Mouse (Mus musculus): Measurements from ENCODE around the gene St6galnac3. TPM values are rescaled to one million over a fixed set of nuclear protein-coding genes. Genes with fewer than 3 reads are reported as not detected.
A peak's percentile ranks its signal among the peaks of the same experiment; 100 is the strongest.

The St6galnac3 gene
- polyA plus RNA-seq (2015; fragmentation: Nextera tagmentation; extraction: Ambion mirVana) = 32.4 and 34.9 TPM in 2 replicates

- peak within 1 kb of the TSS; percentile 93 for H3K4me2 ChIP-seq (ENCODE audit: low read depth, low read length)
- H3K4me1 ChIP-seq (ENCODE audit: control insufficient read depth, insufficient read depth, low read length) = peaks cover 16% of the 10 kb centered on the region
- H3K9ac ChIP-seq (ENCODE audit: low read length) = peak within 1 kb of the TSS; percentile 82
- H3K4me3 ChIP-seq (replicated peaks; ENCODE audit: low read length) = peak within 1 kb of the TSS; percentile 80
- H3K27ac ChIP-seq (ENCODE audit: low read length) = peak within 1 kb of the TSS; percentile 61
- 2% methylated on average over 56 of the region's 56 CpGs for WGBS
- peak; percentile 98 for ATAC-seq (ENCODE audit: insufficient read depth, low FRiP score)
- no peaks in the 10 kb centered on the region for H3K27me3 ChIP-seq (ENCODE audit: control insufficient read depth, insufficient read depth, low read length)
- H3K36me3 ChIP-seq (ENCODE audit: control insufficient read depth, insufficient read depth, low read length) = no peaks in the 10 kb centered on the region
- H3K9me3 ChIP-seq (replicated peaks; ENCODE audit: control insufficient read depth, low read length) = no peaks in the 10 kb centered on the region
These were observed at the start of gene St6galnac3 for GRCm38 (mm10) chr3:153724701-153725668. St6galnac3 (minus strand) TSS chr3:153725174.

GRCm38 (mm10) chr3:153774568-153774967 lies 49.6 kb upstream of the St6galnac3 start:
- 73% methylated on average over 3 of the region's 3 CpGs for WGBS
- H3K27me3 ChIP-seq (ENCODE audit: control insufficient read depth, insufficient read depth, low read length) = no peaks in the 10 kb centered on the region; the same call in 1 of the 2 replicates
- no peak for ATAC-seq (ENCODE audit: insufficient read depth, low FRiP score)
- no peak overlapping the region for H3K4me2 ChIP-seq (ENCODE audit: low read depth, low read length)
- H3K9ac ChIP-seq (ENCODE audit: low read length) = no peak overlapping the region
- no peak overlapping the region for H3K4me3 ChIP-seq (replicated peaks; ENCODE audit: low read length)
- H3K36me3 ChIP-seq (ENCODE audit: control insufficient read depth, insufficient read depth, low read length) = no peaks in the 10 kb centered on the region
- H3K4me1 ChIP-seq (ENCODE audit: control insufficient read depth, insufficient read depth, low read length) = peaks cover 5% of the 10 kb centered on the region; the same call in 1 of the 2 replicates
- H3K9me3 ChIP-seq (replicated peaks; ENCODE audit: control insufficient read depth, low read length) = no peaks in the 10 kb centered on the region
- H3K27ac ChIP-seq (ENCODE audit: low read length) = no peak overlapping the region

GRCm38 (mm10) chr3:153771479-153771878 lies 46.5 kb upstream of the St6galnac3 start:
- no peak overlapping the region for H3K4me3 ChIP-seq (replicated peaks; ENCODE audit: low read length)
- H3K36me3 ChIP-seq (ENCODE audit: control insufficient read depth, insufficient read depth, low read length) = no peaks in the 10 kb centered on the region
- no peak overlapping the region for H3K4me2 ChIP-seq (ENCODE audit: low read depth, low read length)
- 36% methylated on average over 4 of the region's 4 CpGs for WGBS
- no peak overlapping the region for H3K9ac ChIP-seq (ENCODE audit: low read length)
- H3K27ac ChIP-seq (ENCODE audit: low read length) = no peak overlapping the region
- H3K4me1 ChIP-seq (ENCODE audit: control insufficient read depth, insufficient read depth, low read length) = peaks cover 5% of the 10 kb centered on the region; the same call in 1 of the 2 replicates
- 0 out of 2 replicates have a peak, but pooled peaks cover 4% of the 10 kb centered on the region for H3K9me3 ChIP-seq (replicated peaks; ENCODE audit: control insufficient read depth, low read length)
- no peak for ATAC-seq (ENCODE audit: insufficient read depth, low FRiP score)
- H3K27me3 ChIP-seq (ENCODE audit: control insufficient read depth, insufficient read depth, low read length) = no peaks in the 10 kb centered on the region; the same call in 1 of the 2 replicates

- no peak overlapping the region for H3K4me3 ChIP-seq (replicated peaks; ENCODE audit: low read length)
- ATAC-seq (ENCODE audit: insufficient read depth, low FRiP score) = no peak
- H3K36me3 ChIP-seq (ENCODE audit: control insufficient read depth, insufficient read depth, low read length) = no peaks in the 10 kb centered on the region
- peaks cover 5% of the 10 kb centered on the region; the same call in 1 of the 2 replicates for H3K4me1 ChIP-seq (ENCODE audit: control insufficient read depth, insufficient read depth, low read length)
- no peak overlapping the region for H3K9ac ChIP-seq (ENCODE audit: low read length)
- H3K27ac ChIP-seq (ENCODE audit: low read length) = no peak overlapping the region
- no peak overlapping the region for H3K4me2 ChIP-seq (ENCODE audit: low read depth, low read length)
- H3K27me3 ChIP-seq (ENCODE audit: control insufficient read depth, insufficient read depth, low read length) = no peaks in the 10 kb centered on the region; the same call in 1 of the 2 replicates
- 56% methylated on average over 7 of the region's 7 CpGs for WGBS
- H3K9me3 ChIP-seq (replicated peaks; ENCODE audit: control insufficient read depth, low read length) = 0 out of 2 replicates have a peak, but pooled peaks cover 4% of the 10 kb centered on the region
These were observed 45.6 kb upstream of the St6galnac3 start for GRCm38 (mm10) chr3:153770573-153770972.

GRCm38 (mm10) chr3:153769220-153769619 lies 44.2 kb upstream of the St6galnac3 start:
- Histone ChIP-seq H3K27ac (ENCODE audit: low read length) (no peak overlapping the region), H3K36me3 (ENCODE audit: control insufficient read depth, insufficient read depth, low read length) (no peaks in the 10 kb centered on the region), H3K27me3 (ENCODE audit: control insufficient read depth, insufficient read depth, low read length) (no peaks in the 10 kb centered on the region; the same call in 1 of the 2 replicates), H3K9me3 (replicated peaks; ENCODE audit: control insufficient read depth, low read length) (0 out of 2 replicates have a peak, but pooled peaks cover 4% of the 10 kb centered on the region), H3K4me2 (ENCODE audit: low read depth, low read length) (no peak overlapping the region), H3K4me3 (replicated peaks; ENCODE audit: low read length) (no peak overlapping the region), H3K4me1 (ENCODE audit: control insufficient read depth, insufficient read depth, low read length) (peaks cover 5% of the 10 kb centered on the region; the same call in 1 of the 2 replicates), H3K9ac (ENCODE audit: low read length) (no peak overlapping the region)
- WGBS = 64% methylated on average over 5 of the region's 5 CpGs
- no peak for ATAC-seq (ENCODE audit: insufficient read depth, low FRiP score)

GRCm38 (mm10) chr3:153765171-153765570 lies 40.2 kb upstream of the St6galnac3 start:
- H3K4me2 ChIP-seq (ENCODE audit: low read depth, low read length) = no peak overlapping the region
- H3K27me3 ChIP-seq (ENCODE audit: control insufficient read depth, insufficient read depth, low read length) = no peaks in the 10 kb centered on the region
- no peak overlapping the region for H3K4me3 ChIP-seq (replicated peaks; ENCODE audit: low read length)
- no peak overlapping the region for H3K9ac ChIP-seq (ENCODE audit: low read length)
- H3K36me3 ChIP-seq (ENCODE audit: control insufficient read depth, insufficient read depth, low read length) = no peaks in the 10 kb centered on the region
- H3K27ac ChIP-seq (ENCODE audit: low read length) = no peak overlapping the region
- H3K9me3 ChIP-seq (replicated peaks; ENCODE audit: control insufficient read depth, low read length) = 0 out of 2 replicates have a peak, but pooled peaks cover 4% of the 10 kb centered on the region
- no peak for ATAC-seq (ENCODE audit: insufficient read depth, low FRiP score)
- H3K4me1 ChIP-seq (ENCODE audit: control insufficient read depth, insufficient read depth, low read length) = no peaks in the 10 kb centered on the region

GRCm38 (mm10) chr3:153764760-153765159 lies 39.8 kb upstream of the St6galnac3 start:
- H3K4me1 ChIP-seq (ENCODE audit: control insufficient read depth, insufficient read depth, low read length) = no peaks in the 10 kb centered on the region
- H3K4me3 ChIP-seq (replicated peaks; ENCODE audit: low read length) = no peak overlapping the region
- 0 out of 2 replicates have a peak, but pooled peaks cover 4% of the 10 kb centered on the region for H3K9me3 ChIP-seq (replicated peaks; ENCODE audit: control insufficient read depth, low read length)
- H3K4me2 ChIP-seq (ENCODE audit: low read depth, low read length) = no peak overlapping the region
- WGBS = 52% methylated on average over 5 of the region's 5 CpGs
- no peaks in the 10 kb centered on the region for H3K27me3 ChIP-seq (ENCODE audit: control insufficient read depth, insufficient read depth, low read length)
- no peak for ATAC-seq (ENCODE audit: insufficient read depth, low FRiP score)
- H3K36me3 ChIP-seq (ENCODE audit: control insufficient read depth, insufficient read depth, low read length) = no peaks in the 10 kb centered on the region
- H3K9ac ChIP-seq (ENCODE audit: low read length) = no peak overlapping the region
- H3K27ac ChIP-seq (ENCODE audit: low read length) = no peak overlapping the region

- no peak for ATAC-seq (ENCODE audit: insufficient read depth, low FRiP score)
- 83% methylated on average over 17 of the region's 17 CpGs for WGBS
- no peaks in the 10 kb centered on the region for H3K27me3 ChIP-seq (ENCODE audit: control insufficient read depth, insufficient read depth, low read length)
- no peak overlapping the region for H3K27ac ChIP-seq (ENCODE audit: low read length)
- H3K36me3 ChIP-seq (ENCODE audit: control insufficient read depth, insufficient read depth, low read length) = no peaks in the 10 kb centered on the region
- H3K4me2 ChIP-seq (ENCODE audit: low read depth, low read length) = no peak overlapping the region
- no peak overlapping the region for H3K9ac ChIP-seq (ENCODE audit: low read length)
- no peak overlapping the region for H3K4me3 ChIP-seq (replicated peaks; ENCODE audit: low read length)
- no peaks in the 10 kb centered on the region for H3K9me3 ChIP-seq (replicated peaks; ENCODE audit: control insufficient read depth, low read length)
- H3K4me1 ChIP-seq (ENCODE audit: control insufficient read depth, insufficient read depth, low read length) = no peaks in the 10 kb centered on the region
These were observed 36.2 kb upstream of the St6galnac3 start for GRCm38 (mm10) chr3:153761171-153761570.

GRCm38 (mm10) chr3:153759269-153759668 lies 34.3 kb upstream of the St6galnac3 start:
- no peaks in the 10 kb centered on the region for H3K36me3 ChIP-seq (ENCODE audit: control insufficient read depth, insufficient read depth, low read length)
- no peaks in the 10 kb centered on the region for H3K4me1 ChIP-seq (ENCODE audit: control insufficient read depth, insufficient read depth, low read length)
- ATAC-seq (ENCODE audit: insufficient read depth, low FRiP score) = no peak
- no peaks in the 10 kb centered on the region for H3K27me3 ChIP-seq (ENCODE audit: control insufficient read depth, insufficient read depth, low read length)
- H3K4me2 ChIP-seq (ENCODE audit: low read depth, low read length) = no peak overlapping the region
- H3K4me3 ChIP-seq (replicated peaks; ENCODE audit: low read length) = no peak overlapping the region
- no peak overlapping the region for H3K9ac ChIP-seq (ENCODE audit: low read length)
- H3K9me3 ChIP-seq (replicated peaks; ENCODE audit: control insufficient read depth, low read length) = no peaks in the 10 kb centered on the region
- no peak overlapping the region for H3K27ac ChIP-seq (ENCODE audit: low read length)
